Mouse (Mus musculus) heart, embryonic 16.5 days (tissue): Measurements from ENCODE around the gene Ankdd1b. TPM values are rescaled to one million over a fixed set of nuclear protein-coding genes. Genes with fewer than 3 reads are reported as not detected.

ENCODE experiments used
- ATAC-seq: fragments of 200-750 bp; cut with Nextera tagmentation; replicated peaks from 2 replicates; pipeline ENCODE4 v1.8.0; 2017; ENCODE audit warnings: moderate number of reproducible peaks; ENCODE audit not compliant: insufficient read depth, low FRiP score; ENCODE audit errors: extremely low read depth
- H3K27ac ChIP-seq: fragments of 300-500 bp; sonication (generic); 2 replicates; pipeline ENCODE4 v1.5.1; 2014; ENCODE audit warnings: mild to moderate bottlenecking, low read length, control low read depth, moderate library complexity
- H3K27me3 ChIP-seq: fragments of 300-500 bp; sonication (generic); 2 replicates; pipeline ENCODE4 v1.6.1; 2014; ENCODE audit warnings: low read length, mixed read lengths; ENCODE audit not compliant: control insufficient read depth, insufficient read depth
- H3K36me3 ChIP-seq: fragments of 300-500 bp; sonication (generic); 2 replicates; pipeline ENCODE4 v1.6.1; 2014; ENCODE audit not compliant: control insufficient read depth, insufficient read depth
- H3K4me1 ChIP-seq: fragments of 300-500 bp; sonication (generic); 2 replicates; pipeline ENCODE4 v1.6.1; 2014; ENCODE audit warnings: low read length, mixed read lengths; ENCODE audit not compliant: control insufficient read depth, insufficient read depth
- H3K4me2 ChIP-seq: fragments of 300-500 bp; sonication (generic); 2 replicates; pipeline ENCODE4 v1.6.1; 2014; ENCODE audit warnings: low read depth, mild to moderate bottlenecking, control low read depth, low read length
- H3K4me3 ChIP-seq: fragments of 300-500 bp; sonication (generic); 2 replicates; pipeline ENCODE4 v1.5.1; 2014; ENCODE audit warnings: mild to moderate bottlenecking, control low read depth, low read length
- H3K9ac ChIP-seq: fragments of 300-500 bp; sonication (generic); 2 replicates; pipeline ENCODE4 v1.6.1; 2014; ENCODE audit warnings: low read length, control low read depth
- H3K9me3 ChIP-seq: fragments of 300-500 bp; sonication (generic); replicated peaks from 2 replicates; pipeline ENCODE4 v1.6.1; 2016; ENCODE audit warnings: low read length; ENCODE audit not compliant: control insufficient read depth
- WGBS: fragments of 180-500 bp; shearing (Covaris S2); extraction: QIAGEN DNeasy Blood & Tissue Kit; methylation state at CpG from one replicate; pipeline ENCODE4 v1.1.7; 2014; 5-methylcytosine and 5-hydroxymethylcytosine counted together
- polyA plus RNA-seq: library from polyadenylated mRNA; unstranded; fragments of >200 nt; fragmentation: Nextera tagmentation; extraction: Ambion mirVana; gene quantifications from 2 replicates; pipeline ENCODE4 v1.2.1, GENCODE M21; 2015

Gene Ankdd1b
- polyA plus RNA-seq, 1 experiment from 2014 or later, result 0.95 TPM

DNA sequence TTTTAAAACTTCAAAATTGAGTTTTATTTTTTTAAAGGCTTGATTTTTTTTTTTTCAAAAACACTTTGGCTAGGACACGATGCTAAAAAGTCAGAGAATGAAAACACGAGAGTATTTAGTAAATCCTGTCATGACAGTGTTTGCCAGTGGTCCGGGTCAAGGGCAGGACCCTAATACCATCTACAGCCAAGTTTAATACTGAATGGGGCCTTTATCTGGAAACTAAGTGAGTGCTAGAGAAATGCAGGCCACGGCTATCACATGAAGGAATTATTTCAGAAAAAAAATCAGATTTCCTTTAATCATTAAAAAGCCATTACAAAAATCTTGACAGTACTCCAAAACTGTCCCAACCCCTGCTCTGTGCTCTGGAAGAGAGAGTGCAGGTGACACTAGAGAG is 34.7 kb upstream of the Ankdd1b start:
- Histone ChIP-seq H3K27me3 (no peaks in the 10 kb centered on the region), H3K27ac (no peak overlapping the region), H3K4me1 (0 out of 2 replicates have a peak, but pooled peaks cover 4% of the 10 kb centered on the region), H3K4me2 (no peak overlapping the region), H3K36me3 (peaks cover 6% of the 10 kb centered on the region), H3K4me3 (no peak overlapping the region), H3K9me3 (no peaks in the 10 kb centered on the region), H3K9ac (no peak overlapping the region)
- ATAC-seq, result no peak
- 72% methylated on average over 4 of the region's 4 CpGs for WGBS

DNA sequence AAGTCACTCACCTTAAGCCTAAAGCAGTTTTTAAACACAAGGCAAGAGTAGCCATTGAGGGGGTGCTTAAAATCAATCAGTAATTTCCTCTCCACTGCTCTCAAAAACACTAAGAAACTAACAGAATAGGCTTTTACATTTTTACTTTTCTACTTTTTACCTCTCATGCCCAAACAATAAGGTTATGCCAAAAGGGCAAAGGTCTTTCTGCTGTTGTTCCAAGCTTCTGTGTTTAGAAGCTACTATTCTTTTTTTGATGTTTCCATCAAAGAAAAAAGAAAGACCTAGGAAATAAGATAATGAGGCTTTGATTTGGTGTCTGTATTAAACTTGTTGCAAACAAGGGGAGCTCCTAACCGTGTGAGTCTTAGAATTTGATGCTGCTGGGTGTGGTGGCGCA is 28.9 kb upstream of the Ankdd1b start:
- Histone ChIP-seq H3K4me3 (no peak overlapping the region), H3K4me2 (no peak overlapping the region), H3K27me3 (no peaks in the 10 kb centered on the region), H3K9me3 (no peaks in the 10 kb centered on the region), H3K9ac (no peak overlapping the region), H3K36me3 (peaks cover 5% of the 10 kb centered on the region; the same call in 1 of the 2 replicates), H3K27ac (no peak overlapping the region), H3K4me1 (no peaks in the 10 kb centered on the region)
- 87% methylated on average over 2 of the region's 2 CpGs for WGBS
- ATAC-seq, result no peak

DNA sequence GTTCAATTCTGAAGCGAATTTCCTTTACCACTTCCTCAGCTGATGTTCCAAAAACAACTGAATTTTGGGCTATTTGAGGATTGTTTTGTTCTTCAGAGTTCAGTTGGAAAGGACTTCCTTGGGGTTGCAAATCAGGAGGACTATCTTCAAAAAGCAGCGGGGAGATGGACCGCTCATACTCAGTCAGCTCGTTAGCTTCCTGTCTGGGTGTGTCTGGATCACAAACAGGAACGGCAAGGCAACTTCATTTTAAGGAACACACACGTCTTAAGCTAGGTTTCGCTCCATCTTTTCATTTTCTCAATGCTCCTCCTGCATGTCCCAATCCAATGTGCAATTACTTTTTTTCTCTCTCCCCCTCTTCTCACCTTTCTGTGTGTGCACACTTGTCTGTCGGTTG is 25.6 kb upstream of the Ankdd1b start:
- Histone ChIP-seq H3K4me3 (no peak overlapping the region), H3K27me3 (no peaks in the 10 kb centered on the region), H3K9ac (no peak overlapping the region), H3K4me1 (no peaks in the 10 kb centered on the region), H3K9me3 (no peaks in the 10 kb centered on the region), H3K27ac (no peak overlapping the region), H3K36me3 (peaks cover 6% of the 10 kb centered on the region; the same call in 1 of the 2 replicates), H3K4me2 (no peak overlapping the region)
- 71% methylated on average over 8 of the region's 8 CpGs for WGBS
- no peak for ATAC-seq

DNA sequence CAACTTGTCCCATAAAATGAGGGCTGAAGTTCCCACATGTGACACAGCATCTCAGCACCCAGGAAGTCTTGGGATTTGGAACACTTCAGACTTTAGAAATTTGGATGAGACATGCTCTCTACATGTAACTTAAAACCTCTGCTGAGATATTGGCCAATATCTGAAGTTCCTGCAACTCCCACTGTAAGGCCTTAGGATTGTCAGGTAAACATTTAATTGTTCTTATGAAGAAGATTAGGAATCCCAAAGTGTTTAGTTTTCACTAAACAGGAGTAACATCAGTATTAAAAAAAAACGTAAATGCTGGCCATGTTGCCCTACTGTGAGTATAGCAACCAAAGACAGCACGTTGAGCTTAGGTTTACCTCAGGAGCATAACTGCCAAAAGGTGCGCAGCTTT is 19.4 kb upstream of the Ankdd1b start, which contains the start of gene Gm17622:
Gm17622 (plus strand) TSS at position 301 of the 400 bp plus-strand sequence.
- H3K4me1 ChIP-seq, result no peaks in the 10 kb centered on the region
- no peak for ATAC-seq
- 95% methylated on average over 3 of the region's 3 CpGs for WGBS
- H3K9me3 ChIP-seq, result peaks cover 3% of the 10 kb centered on the region
- H3K9ac ChIP-seq, result no peak within 1 kb of the TSS
- H3K4me3 ChIP-seq, result no peak within 1 kb of the TSS
- peaks cover 15% of the 10 kb centered on the region for H3K36me3 ChIP-seq
- no peaks in the 10 kb centered on the region for H3K27me3 ChIP-seq
- H3K27ac ChIP-seq, result no peak within 1 kb of the TSS
- no peak within 1 kb of the TSS for H3K4me2 ChIP-seq

DNA sequence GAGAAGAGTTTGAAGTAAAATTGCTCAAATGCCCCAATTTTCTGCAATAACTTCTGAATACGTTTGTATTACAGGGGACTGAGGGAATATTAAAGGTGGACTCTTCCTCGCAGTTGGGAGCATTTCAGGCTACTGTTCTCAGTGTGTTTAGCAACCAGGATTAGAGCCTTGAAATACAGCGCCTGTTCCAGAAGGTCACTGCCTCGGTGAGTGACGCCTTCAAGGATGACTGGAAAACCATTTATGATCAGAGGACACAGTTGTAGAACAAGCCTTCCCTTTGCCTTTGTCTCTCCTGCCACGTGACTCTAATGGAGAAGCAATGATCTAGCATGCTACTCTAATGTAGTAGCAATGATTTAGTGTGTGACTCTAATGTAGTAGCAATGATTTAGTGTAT is 17.0 kb upstream of the Ankdd1b start:
- Histone ChIP-seq H3K4me3 (no peak overlapping the region), H3K9ac (no peak overlapping the region), H3K27me3 (no peaks in the 10 kb centered on the region), H3K4me2 (no peak overlapping the region), H3K9me3 (peaks cover 6% of the 10 kb centered on the region), H3K27ac (no peak overlapping the region), H3K36me3 (peaks cover 27% of the 10 kb centered on the region), H3K4me1 (no peaks in the 10 kb centered on the region)
- WGBS, result 92% methylated on average over 6 of the region's 6 CpGs
- no peak for ATAC-seq

DNA sequence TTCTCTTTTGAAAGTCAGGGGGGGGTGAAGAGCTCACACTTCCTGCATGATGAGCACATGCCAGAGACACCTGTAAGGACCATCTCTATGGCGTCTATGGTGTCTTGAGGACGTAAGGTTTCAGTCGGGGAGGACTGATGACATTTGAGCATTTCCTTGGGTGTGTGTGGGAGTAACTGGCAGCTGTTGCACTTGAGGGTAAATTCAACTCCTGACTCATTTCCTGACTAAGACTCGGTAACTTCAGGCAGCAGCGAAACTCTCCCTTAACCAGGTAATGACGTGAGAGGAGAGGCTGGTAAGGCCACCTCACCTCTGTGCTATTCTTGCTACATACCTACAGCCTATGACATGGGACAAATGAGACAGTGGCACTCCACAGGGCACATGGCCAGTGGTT is 16.2 kb upstream of the Ankdd1b start:
- Histone ChIP-seq H3K4me2 (no peak overlapping the region), H3K4me1 (no peaks in the 10 kb centered on the region), H3K36me3 (peaks cover 27% of the 10 kb centered on the region), H3K27me3 (no peaks in the 10 kb centered on the region), H3K27ac (no peak overlapping the region), H3K9ac (no peak overlapping the region), H3K9me3 (peaks cover 6% of the 10 kb centered on the region), H3K4me3 (no peak overlapping the region)
- WGBS, result 71% methylated on average over 6 of the region's 6 CpGs
- ATAC-seq, result no peak

DNA sequence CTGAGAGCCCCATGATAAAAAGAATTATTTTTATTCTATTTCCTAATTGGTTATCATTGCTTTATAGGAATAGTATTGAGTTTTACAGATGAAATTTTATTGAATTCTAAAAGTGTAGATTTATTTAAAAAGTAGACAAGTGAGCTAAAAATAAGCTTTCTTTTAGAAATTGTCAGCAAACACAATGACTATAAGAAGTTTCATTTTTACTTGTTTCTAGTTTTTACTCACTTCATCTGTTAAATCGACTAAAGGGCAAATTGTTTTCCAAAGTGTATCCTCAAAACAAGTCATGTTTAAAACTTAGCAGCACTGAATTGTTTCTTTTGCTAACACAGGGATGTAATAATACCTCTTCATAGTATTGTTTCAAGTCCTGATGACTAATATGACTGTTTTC is 8.0 kb upstream of the Ankdd1b start:
- WGBS, result 94% methylated on average over 1 of the region's 1 CpGs

DNA sequence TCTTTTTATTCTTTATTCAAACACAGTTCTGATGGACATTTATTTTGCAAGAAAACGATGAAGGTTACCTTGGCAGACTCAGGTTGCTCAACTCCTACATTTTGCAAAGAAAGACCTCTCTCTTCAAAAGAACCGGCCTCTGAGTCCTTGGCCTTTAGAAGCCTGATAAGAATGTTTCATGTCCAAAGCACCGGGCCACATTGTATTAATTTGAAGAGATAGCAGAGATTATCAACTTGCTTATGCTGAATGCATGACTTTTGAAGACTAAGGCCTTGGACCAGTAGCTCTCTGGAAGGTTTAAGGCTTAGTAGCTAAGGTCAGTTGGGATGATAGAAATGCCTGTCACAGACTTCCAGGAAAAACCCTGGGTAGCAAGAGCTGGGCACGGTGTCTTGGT is 6.2 kb upstream of the Ankdd1b start:
- H3K4me3 ChIP-seq, result no peak overlapping the region
- WGBS, result 78% methylated on average over 4 of the region's 4 CpGs
- no peak for ATAC-seq
- H3K27me3 ChIP-seq, result no peaks in the 10 kb centered on the region
- H3K36me3 ChIP-seq, result peaks cover 3% of the 10 kb centered on the region; the same call in 1 of the 2 replicates
- H3K27ac ChIP-seq, result no peak overlapping the region
- no peaks in the 10 kb centered on the region for H3K9me3 ChIP-seq
- H3K4me1 ChIP-seq, result no peaks in the 10 kb centered on the region
- no peak overlapping the region for H3K4me2 ChIP-seq
- H3K9ac ChIP-seq, result no peak overlapping the region

More for the DNA sequence above, 8.0 kb upstream of the Ankdd1b start:
- Histone ChIP-seq H3K4me3 (no peak overlapping the region), H3K36me3 (peaks cover 8% of the 10 kb centered on the region), H3K9ac (no peak overlapping the region), H3K27me3 (no peaks in the 10 kb centered on the region), H3K27ac (no peak overlapping the region), H3K4me2 (no peak overlapping the region), H3K9me3 (no peaks in the 10 kb centered on the region), H3K4me1 (no peaks in the 10 kb centered on the region)
- ATAC-seq, result no peak

DNA sequence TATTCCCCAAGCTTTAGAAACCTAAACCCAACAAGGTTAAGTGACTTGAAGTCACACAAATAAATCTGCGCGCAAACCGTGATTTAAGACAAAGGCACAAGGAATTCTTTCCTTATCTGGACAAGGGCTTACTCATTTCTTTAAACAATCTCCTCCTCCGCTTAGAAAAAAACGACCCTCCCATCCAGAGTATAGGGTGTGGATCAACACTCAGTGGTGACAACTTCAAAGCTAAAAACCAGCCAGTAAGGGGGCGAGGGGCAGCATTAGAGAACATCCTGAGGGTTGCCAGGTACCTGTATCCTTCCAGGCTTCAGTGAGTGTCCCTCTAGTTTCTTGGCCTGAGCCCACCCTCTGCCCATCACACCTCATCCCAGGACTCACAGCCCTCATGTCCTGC is 442 bp downstream of the Ankdd1b start:
- H3K36me3 ChIP-seq, result no peaks in the 10 kb centered on the region
- H3K27me3 ChIP-seq, result no peaks in the 10 kb centered on the region
- whole genome bisulfite sequencing, result 62% methylated on average over 6 of the region's 6 CpGs
- H3K4me1 ChIP-seq, result no peaks in the 10 kb centered on the region
- no peak overlapping the region for H3K9ac ChIP-seq
- no peak for ATAC-seq
- no peak overlapping the region for H3K4me3 ChIP-seq
- no peak overlapping the region for H3K27ac ChIP-seq
- no peaks in the 10 kb centered on the region for H3K9me3 ChIP-seq
- H3K4me2 ChIP-seq, result no peak overlapping the region

DNA sequence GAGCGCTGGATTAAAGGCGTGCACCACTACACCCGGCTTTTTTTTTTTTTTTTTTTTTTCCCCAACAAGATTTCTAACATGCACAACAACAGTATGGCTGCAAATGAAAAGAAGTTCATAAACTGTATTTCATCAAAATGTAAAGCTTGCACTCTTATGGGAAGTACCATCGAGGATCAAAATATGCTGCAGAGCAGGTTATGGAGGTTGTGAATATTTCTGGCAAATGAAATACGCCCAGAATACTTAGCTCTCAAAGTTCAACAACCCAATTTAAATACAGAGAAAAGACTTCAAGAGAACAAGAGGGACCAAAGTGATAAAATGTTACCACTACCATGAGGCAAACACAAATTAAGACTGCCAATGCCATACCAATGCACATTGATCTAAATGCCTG is 2.3 kb downstream of the Ankdd1b start:
- 91% methylated on average over 5 of the region's 5 CpGs for WGBS
- no peak overlapping the region for H3K9ac ChIP-seq
- H3K36me3 ChIP-seq, result no peaks in the 10 kb centered on the region
- H3K4me3 ChIP-seq, result no peak overlapping the region
- H3K4me1 ChIP-seq, result no peaks in the 10 kb centered on the region
- H3K27me3 ChIP-seq, result no peaks in the 10 kb centered on the region
- no peaks in the 10 kb centered on the region for H3K9me3 ChIP-seq
- no peak overlapping the region for H3K4me2 ChIP-seq
- H3K27ac ChIP-seq, result no peak overlapping the region
- no peak for ATAC-seq
